Mouse (Mus musculus): ENCODE data around the gene Gm45808.
A peak's percentile ranks its signal among the peaks of the same experiment; 100 is the strongest.
"Not testable (repeated sequence)": the region's sequence is repeated elsewhere in the genome, so short reads cannot be mapped to it uniquely, and the experiment has no call there.

Gene Gm45808

GRCm38 (mm10) chr7:45509181-45509882, 22.7 kb upstream of the Gm45808 start:
- peak in 1 of 2 experiments; percentile 39 for DNase-seq

GRCm38 (mm10) chr7:45508561-45508960, 21.9 kb upstream of the Gm45808 start:
- no peak for DNase-seq

GRCm38 (mm10) chr7:45507583-45507982, 21.0 kb upstream of the Gm45808 start:
- peak in 1 of 2 experiments; percentile 43 for DNase-seq

GRCm38 (mm10) chr7:45498427-45498826, 11.8 kb upstream of the Gm45808 start:
- DNase-seq: no peak

- DNase-seq: no peak
Observed at GRCm38 (mm10) chr7:45494548-45494947, 7.9 kb upstream of the Gm45808 start.

- no peak for DNase-seq
Observed at GRCm38 (mm10) chr7:45492951-45493350, 6.3 kb upstream of the Gm45808 start.

- no peak for DNase-seq
Observed at GRCm38 (mm10) chr7:45492225-45492844, 5.7 kb upstream of the Gm45808 start.

GRCm38 (mm10) chr7:45491264-45491663, 4.7 kb upstream of the Gm45808 start:
- DNase-seq: peak; percentile 53 to 66

GRCm38 (mm10) chr7:45490822-45491221, 4.2 kb upstream of the Gm45808 start:
- DNase-seq: peak in 1 of 2 experiments; percentile 55

- DNase-seq: no peak
Observed at GRCm38 (mm10) chr7:45489578-45489977, 3.0 kb upstream of the Gm45808 start.

- DNase-seq: peak; percentile 71 to 81
Observed at GRCm38 (mm10) chr7:45488293-45489204, 1.9 kb upstream of the Gm45808 start, which contains the start of gene Dhdh. Dhdh (minus strand) TSS chr7:45488805.

- DNase-seq: no peak
Observed at GRCm38 (mm10) chr7:45487861-45488292, 1.3 kb upstream of the Gm45808 start.

- no peak for DNase-seq
Observed at GRCm38 (mm10) chr7:45486158-45486557, 453 bp downstream of the Gm45808 start.

GRCm38 (mm10) chr7:45484985-45485384, 1.6 kb downstream of the Gm45808 start:
- not testable (repeated sequence) for DNase-seq

- no peak for DNase-seq
Observed at GRCm38 (mm10) chr7:45482166-45482565, 4.4 kb downstream of the Gm45808 start.

- DNase-seq: peak; percentile 73 to 79
Observed at GRCm38 (mm10) chr7:45481374-45481927, 5.2 kb downstream of the Gm45808 start, which contains the start of gene Tulp2. Tulp2 (plus strand) TSS chr7:45481877.

- not testable (repeated sequence) for DNase-seq
Observed at GRCm38 (mm10) chr7:45480310-45480709, 6.3 kb downstream of the Gm45808 start.

GRCm38 (mm10) chr7:45478774-45479173, 7.8 kb downstream of the Gm45808 start:
- DNase-seq: no peak

- DNase-seq: peak; percentile 76 to 81
Observed at GRCm38 (mm10) chr7:45477003-45477402, 9.6 kb downstream of the Gm45808 start.

GRCm38 (mm10) chr7:45476453-45476852, 10.2 kb downstream of the Gm45808 start:
- no peak for DNase-seq

GRCm38 (mm10) chr7:45475291-45475969, 11.2 kb downstream of the Gm45808 start:
- DNase-seq: peak in 1 of 2 experiments; percentile 53

GRCm38 (mm10) chr7:45470869-45471268, 15.7 kb downstream of the Gm45808 start:
- peak; percentile 90 for DNase-seq
